Mouse (Mus musculus): Measurements from ENCODE around the gene Tmem63b. TPM values are rescaled to one million over a fixed set of nuclear protein-coding genes. Genes with fewer than 3 reads are reported as not detected.

Tmem63b gene
- polyA plus RNA-seq, 1 experiment from 2014 or later, result 40.9 TPM

GRCm38 (mm10) chr17:45631940-45632339 lies 54.8 kb downstream of the Tmem63b start:
- no peaks in the 10 kb centered on the region for H3K27me3 ChIP-seq (ENCODE audit: control insufficient read depth, insufficient read depth, low read length)
- WGBS, result 71% methylated on average over 6 of the region's 6 CpGs
- peaks cover 4% of the 10 kb centered on the region; the same call in 1 of the 2 replicates for H3K4me1 ChIP-seq (replicated peaks; ENCODE audit: control insufficient read depth, insufficient read depth)
- no peaks in the 10 kb centered on the region for H3K9me3 ChIP-seq (ENCODE audit: control insufficient read depth, low read length)
- no peak overlapping the region for H3K9ac ChIP-seq (ENCODE audit: low read length)
- H3K4me3 ChIP-seq (ENCODE audit: low read depth, low read length), result no peak overlapping the region
- H3K36me3 ChIP-seq (ENCODE audit: control insufficient read depth, insufficient read depth, low read length), result no peaks in the 10 kb centered on the region
- no peak overlapping the region for H3K4me2 ChIP-seq (replicated peaks; ENCODE audit: low read depth)
- TF ChIP-seq EP300 (optimal IDR thresholded peaks at IDR 0.05) (no peak), CTCF (IDR thresholded peaks at IDR 0.05; ENCODE audit: low read depth) (no peak)
- H3K27ac ChIP-seq (replicated peaks), result no peak overlapping the region; the same call in 1 of the 2 replicates
- DNase-seq (ENCODE audit: low spot score) (no peak), ATAC-seq (ENCODE audit: low FRiP score, low TSS enrichment) (no peak)

GRCm38 (mm10) chr17:45630992-45631391 lies 55.7 kb downstream of the Tmem63b start:
- H3K9ac ChIP-seq (ENCODE audit: low read length), result no peak overlapping the region
- no peak for DNase-seq (ENCODE audit: low spot score)
- H3K27ac ChIP-seq (replicated peaks), result no peak overlapping the region
- no peaks in the 10 kb centered on the region for H3K9me3 ChIP-seq (ENCODE audit: control insufficient read depth, low read length)
- no peaks in the 10 kb centered on the region for H3K27me3 ChIP-seq (ENCODE audit: control insufficient read depth, insufficient read depth, low read length)
- TF ChIP-seq CTCF (IDR thresholded peaks at IDR 0.05; ENCODE audit: low read depth) (no peak), EP300 (optimal IDR thresholded peaks at IDR 0.05) (no peak)
- H3K4me3 ChIP-seq (ENCODE audit: low read depth, low read length), result no peak overlapping the region
- H3K4me1 ChIP-seq (replicated peaks; ENCODE audit: control insufficient read depth, insufficient read depth), result peaks cover 4% of the 10 kb centered on the region; the same call in 1 of the 2 replicates
- no peak for ATAC-seq (ENCODE audit: low FRiP score, low TSS enrichment)
- no peak overlapping the region; the same call in 1 of the 2 replicates for H3K4me2 ChIP-seq (replicated peaks; ENCODE audit: low read depth)
- WGBS, result 56% methylated on average over 3 of the region's 3 CpGs
- H3K36me3 ChIP-seq (ENCODE audit: control insufficient read depth, insufficient read depth, low read length), result no peaks in the 10 kb centered on the region

GRCm38 (mm10) chr17:45629861-45630694 lies 56.6 kb downstream of the Tmem63b start:
- peak overlapping the region; percentile 77 for H3K27ac ChIP-seq (replicated peaks)
- no peaks in the 10 kb centered on the region for H3K36me3 ChIP-seq (ENCODE audit: control insufficient read depth, insufficient read depth, low read length)
- H3K4me2 ChIP-seq (replicated peaks; ENCODE audit: low read depth), result peak overlapping the region; percentile 55
- no peaks in the 10 kb centered on the region for H3K27me3 ChIP-seq (ENCODE audit: control insufficient read depth, insufficient read depth, low read length)
- DNase-seq (ENCODE audit: low spot score) (peak; percentile 54), ATAC-seq (ENCODE audit: low FRiP score, low TSS enrichment) (peak; percentile 71)
- TF ChIP-seq CTCF (IDR thresholded peaks at IDR 0.05; ENCODE audit: low read depth) (peak; percentile 82), EP300 (optimal IDR thresholded peaks at IDR 0.05) (peak; percentile 69)
- peak overlapping the region; percentile 50 for H3K9ac ChIP-seq (ENCODE audit: low read length)
- WGBS, result 2% methylated on average over 34 of the region's 34 CpGs
- H3K4me3 ChIP-seq (ENCODE audit: low read depth, low read length), result peak overlapping the region; percentile 29
- peaks cover 4% of the 10 kb centered on the region; the same call in 1 of the 2 replicates for H3K4me1 ChIP-seq (replicated peaks; ENCODE audit: control insufficient read depth, insufficient read depth)
- no peaks in the 10 kb centered on the region for H3K9me3 ChIP-seq (ENCODE audit: control insufficient read depth, low read length)

DNA sequence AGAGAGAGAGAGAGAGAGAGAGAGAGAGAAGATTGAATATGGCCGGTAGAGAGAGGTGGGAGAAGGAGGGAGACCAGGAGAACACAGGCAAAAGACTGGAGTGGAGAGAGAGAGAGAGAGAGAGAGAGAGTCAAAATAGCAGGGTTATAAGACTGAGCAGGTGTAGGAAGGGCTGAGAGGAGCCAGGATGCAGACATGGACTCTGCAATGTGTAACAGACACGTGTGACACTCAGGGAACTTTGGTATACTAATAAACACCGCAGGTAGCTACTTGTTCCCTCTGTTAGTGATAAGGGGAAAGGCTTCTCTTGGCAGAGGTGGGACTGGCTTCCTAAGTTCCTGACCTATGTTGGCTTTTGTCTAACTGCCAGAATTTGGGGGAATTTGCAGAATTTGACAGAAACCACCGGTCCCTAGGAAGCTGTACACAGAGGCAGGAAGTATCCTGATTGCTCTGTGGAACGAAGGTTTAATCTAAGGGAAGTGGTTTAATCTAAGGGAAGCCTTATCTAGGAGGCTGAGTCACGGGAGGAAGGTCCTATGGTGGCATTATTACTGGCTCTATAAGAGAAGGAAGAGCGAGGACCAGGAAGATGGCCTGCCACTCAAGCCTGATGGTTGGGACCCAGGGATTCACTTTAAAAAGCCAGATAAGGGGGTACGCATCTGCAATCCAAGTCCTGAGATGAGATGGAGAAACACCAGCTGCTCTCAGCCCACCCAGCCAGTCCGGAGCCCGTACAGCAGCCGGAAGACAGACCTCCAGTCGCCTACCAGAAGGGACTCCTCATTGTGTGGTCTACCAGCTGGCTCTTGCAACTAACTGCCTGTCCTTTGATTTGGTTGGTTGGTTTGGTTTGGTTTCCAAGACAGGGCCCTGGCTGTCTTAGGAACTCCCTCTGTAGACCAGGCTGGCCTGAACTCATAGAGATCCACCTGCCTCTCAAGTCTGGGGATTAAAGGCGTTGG lies 57.5 kb downstream of the Tmem63b start:
- WGBS, result 44% methylated on average over 13 of the region's 13 CpGs
- H3K27ac ChIP-seq (replicated peaks), result peak overlapping the region; percentile 77
- DNase-seq (ENCODE audit: low spot score), result no peak
- no peaks in the 10 kb centered on the region for H3K27me3 ChIP-seq (ENCODE audit: control insufficient read depth, insufficient read depth, low read length)
- H3K4me3 ChIP-seq (ENCODE audit: low read depth, low read length), result no peak overlapping the region
- peak overlapping the region; percentile 43; the same call in 1 of the 2 replicates for H3K9ac ChIP-seq (ENCODE audit: low read length)
- TF ChIP-seq CTCF (IDR thresholded peaks at IDR 0.05; ENCODE audit: low read depth) (no peak), EP300 (optimal IDR thresholded peaks at IDR 0.05) (no peak)
- no peaks in the 10 kb centered on the region for H3K9me3 ChIP-seq (ENCODE audit: control insufficient read depth, low read length)
- peak overlapping the region; percentile 55 for H3K4me2 ChIP-seq (replicated peaks; ENCODE audit: low read depth)
- H3K4me1 ChIP-seq (replicated peaks; ENCODE audit: control insufficient read depth, insufficient read depth), result peaks cover 4% of the 10 kb centered on the region; the same call in 1 of the 2 replicates
- no peaks in the 10 kb centered on the region for H3K36me3 ChIP-seq (ENCODE audit: control insufficient read depth, insufficient read depth, low read length)
- ATAC-seq (ENCODE audit: low FRiP score, low TSS enrichment), result peak; percentile 32; the same call in 1 of the 2 replicates

- Histone ChIP-seq H3K4me3 (ENCODE audit: low read depth, low read length) (no peak overlapping the region), H3K27me3 (ENCODE audit: control insufficient read depth, insufficient read depth, low read length) (no peaks in the 10 kb centered on the region), H3K4me1 (replicated peaks; ENCODE audit: control insufficient read depth, insufficient read depth) (peaks cover 4% of the 10 kb centered on the region; the same call in 1 of the 2 replicates), H3K9ac (ENCODE audit: low read length) (no peak overlapping the region), H3K9me3 (ENCODE audit: control insufficient read depth, low read length) (no peaks in the 10 kb centered on the region), H3K36me3 (ENCODE audit: control insufficient read depth, insufficient read depth, low read length) (no peaks in the 10 kb centered on the region), H3K27ac (replicated peaks) (no peak overlapping the region), H3K4me2 (replicated peaks; ENCODE audit: low read depth) (no peak overlapping the region)
- DNase-seq (ENCODE audit: low spot score), result no peak
- 41% methylated on average over 3 of the region's 3 CpGs for WGBS
- no peak for TF ChIP-seq CTCF (IDR thresholded peaks at IDR 0.05; ENCODE audit: low read depth)
- TF ChIP-seq EP300 (optimal IDR thresholded peaks at IDR 0.05), result no peak
- ATAC-seq (ENCODE audit: low FRiP score, low TSS enrichment), result no peak
Measured at GRCm38 (mm10) chr17:45628160-45628559, 58.5 kb downstream of the Tmem63b start.

Data from stomach, postnatal 0 days (tissue).